Mouse (Mus musculus) stomach, postnatal 0 days (tissue): Measurements from ENCODE around the gene Uqcc1.
"Not testable (repeated sequence)": the region's sequence is repeated elsewhere in the genome, so short reads cannot be mapped to it uniquely, and the experiment has no call there.

Experiments used
- CTCF ChIP-seq: IDR thresholded peaks from 2 replicates; pipeline ENCODE4 v1.5.1; 2016; ENCODE audit warnings: antibody characterized with exemption, low read depth, mild to moderate bottlenecking, moderate library complexity
- EP300 ChIP-seq: optimal IDR thresholded peaks from 2 replicates; pipeline ENCODE3; 2016; ENCODE audit warnings: antibody characterized with exemption

DNA sequence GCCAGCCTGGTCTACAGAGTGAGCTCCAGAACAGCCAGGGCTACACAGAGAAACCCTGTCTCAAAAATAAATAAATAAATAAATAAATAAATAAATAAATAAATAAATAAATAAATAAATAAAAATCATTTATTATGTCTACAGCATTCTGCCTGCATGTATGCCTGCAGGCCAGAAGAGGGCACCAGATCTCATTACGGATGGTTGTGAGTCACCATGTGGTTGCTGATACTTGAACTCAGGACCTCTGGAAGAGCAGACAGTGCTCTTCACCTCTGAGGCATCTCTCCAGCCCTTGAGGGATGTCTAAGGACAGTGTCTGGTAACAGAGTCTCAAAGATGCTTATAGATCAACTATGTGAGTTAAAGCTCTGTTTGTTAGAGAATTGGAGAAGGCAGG is 98.0 kb downstream of the Uqcc1 start:
- peak; percentile 59 for TF ChIP-seq CTCF
- TF ChIP-seq EP300: not testable (repeated sequence)
